Mouse (Mus musculus) midbrain, postnatal 0 days (tissue): Measurements from ENCODE around the gene Ins2. TPM values are rescaled to one million over a fixed set of nuclear protein-coding genes. Genes with fewer than 3 reads are reported as not detected.

Source experiments
- ATAC-seq: fragments of 200-750 bp; cut with Nextera tagmentation; 2 replicates; pipeline ENCODE4 v1.8.0; 2017; ENCODE audit warnings: moderate number of reproducible peaks, mild to moderate bottlenecking, moderate TSS enrichment, moderate library complexity; ENCODE audit not compliant: low FRiP score
- DNase-seq: peaks from one replicate; pipeline ENCODE4 v3.0.0-alpha.2; 2015; ENCODE audit warnings: low spot score
- H3K27ac ChIP-seq: fragments of 300-500 bp; sonication (generic); 2 replicates; pipeline ENCODE4 v1.5.1; 2014; ENCODE audit warnings: low read depth, mild to moderate bottlenecking, low read length, mixed read lengths
- H3K27me3 ChIP-seq: fragments of 300-500 bp; sonication (generic); 2 replicates; pipeline ENCODE4 v1.6.1; 2014; ENCODE audit warnings: low read length, control low read depth, mixed read lengths; ENCODE audit not compliant: insufficient read depth
- H3K36me3 ChIP-seq: fragments of 300-500 bp; sonication (generic); 2 replicates; pipeline ENCODE4 v1.6.1; 2014; ENCODE audit warnings: low read length, control low read depth, mixed read lengths; ENCODE audit not compliant: insufficient read depth
- H3K4me1 ChIP-seq: fragments of 300-500 bp; sonication (generic); 2 replicates; pipeline ENCODE4 v1.6.1; 2014; ENCODE audit warnings: mild to moderate bottlenecking, control low read depth, antibody characterized with exemption, low read length, mixed read lengths; ENCODE audit not compliant: insufficient read depth
- H3K4me2 ChIP-seq: fragments of 300-500 bp; sonication (generic); 2 replicates; pipeline ENCODE4 v1.6.1; 2014; ENCODE audit warnings: low read depth, mild to moderate bottlenecking, low read length, mixed read lengths; ENCODE audit not compliant: poor library complexity, severe bottlenecking
- H3K4me3 ChIP-seq: fragments of 300-500 bp; sonication (generic); 2 replicates; pipeline ENCODE4 v1.5.1; 2014; ENCODE audit warnings: low read depth, mild to moderate bottlenecking, low read length, moderate library complexity
- H3K9ac ChIP-seq: fragments of 300-500 bp; sonication (generic); replicated peaks from 2 replicates; pipeline ENCODE4 v1.6.1; 2014; ENCODE audit warnings: mild to moderate bottlenecking, low read length, moderate library complexity, mixed read lengths; ENCODE audit not compliant: poor library complexity, severe bottlenecking
- H3K9me3 ChIP-seq: fragments of 300-500 bp; sonication (generic); 2 replicates; pipeline ENCODE4 v1.6.1; 2016; ENCODE audit warnings: low read length, control low read depth
- CTCF ChIP-seq: IDR thresholded peaks from 2 replicates; pipeline ENCODE4 v1.5.1; 2016; ENCODE audit warnings: antibody characterized with exemption, mild to moderate bottlenecking
- WGBS: fragments of 180-500 bp; shearing (Covaris S2); extraction: QIAGEN DNeasy Blood & Tissue Kit; methylation state at CpG from one replicate; pipeline ENCODE4 v1.1.7; 2014; 5-methylcytosine and 5-hydroxymethylcytosine counted together
- microRNA counts: library from miRNA; unstranded; fragments of <30 nt; microRNA quantifications from one replicate; lab custom pipeline; 2015
- microRNA-seq: library from miRNA; unstranded; fragments of <30 nt; microRNA quantifications from one replicate; pipeline ENCODE4, GENCODE M21; 2016; ENCODE audit warnings: borderline number of aligned reads
- polyA plus RNA-seq: library from polyadenylated mRNA; unstranded; fragments of >200 nt; fragmentation: Nextera tagmentation; extraction: Ambion mirVana; gene quantifications from 2 replicates; pipeline ENCODE4 v1.2.1, GENCODE M21; 2015
- total RNA-seq: library from RNA; depleted of rRNA; stranded (reverse); fragments of >200 nt; gene quantifications from 2 replicates; pipeline ENCODE4 v1.2.3, GENCODE M21; 2014; rRNA removed

Ins2 gene
- total and polyA plus RNA-seq, 2 experiments from 2014 or later = 0.58 TPM; not detected in 1

DNA sequence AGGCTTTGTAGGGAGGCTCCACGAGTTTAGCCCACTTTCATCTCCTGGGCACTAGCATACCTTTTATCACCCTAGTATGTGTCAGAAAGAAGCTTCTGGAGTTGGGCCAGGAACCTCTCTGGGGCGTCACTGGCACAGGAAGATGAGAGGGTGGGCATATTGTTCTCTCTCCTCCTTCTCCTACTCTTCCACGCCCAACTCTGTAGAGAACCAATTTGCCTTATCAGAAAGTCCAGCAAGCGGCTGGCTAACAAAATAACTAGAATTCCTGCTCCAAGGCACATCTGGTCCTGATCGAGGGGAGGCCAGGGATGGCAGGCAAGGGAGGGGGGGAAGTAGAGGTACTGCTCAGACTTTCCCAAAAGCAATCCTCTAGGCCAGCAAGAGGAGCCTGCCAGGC lies 98.1 kb downstream of the Ins2 start:
- no peak for ATAC-seq
- Histone ChIP-seq H3K4me3 (no peak overlapping the region), H3K27me3 (no peaks in the 10 kb centered on the region), H3K9me3 (no peaks in the 10 kb centered on the region), H3K27ac (no peak overlapping the region), H3K4me2 (no peak overlapping the region), H3K36me3 (no peaks in the 10 kb centered on the region), H3K9ac (no peak overlapping the region), H3K4me1 (no peaks in the 10 kb centered on the region)
- TF ChIP-seq CTCF = no peak
- DNase-seq = no peak
- WGBS = 58% methylated on average over 5 of the region's 5 CpGs

DNA sequence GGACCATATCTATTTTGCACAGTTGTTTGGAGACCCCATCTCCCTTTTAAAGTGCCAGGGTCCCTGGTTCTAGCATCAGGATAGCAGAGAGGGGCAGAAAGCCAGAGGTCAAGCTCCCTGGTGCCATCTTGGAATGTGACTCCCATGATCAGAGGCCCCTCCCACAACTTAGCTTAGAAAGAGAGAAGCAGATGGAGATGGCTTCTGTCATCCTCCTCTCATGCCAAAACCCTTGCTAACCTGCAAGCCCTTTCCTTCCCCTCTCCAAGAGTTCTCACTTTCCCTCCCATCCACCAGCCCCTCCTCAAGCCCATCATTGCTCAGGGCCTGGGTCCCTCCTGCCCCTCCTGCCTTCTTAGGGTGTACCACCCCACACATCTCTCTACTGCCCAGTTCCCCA lies 107.0 kb downstream of the Ins2 start:
- no peaks in the 10 kb centered on the region for H3K4me1 ChIP-seq
- H3K4me3 ChIP-seq = no peak overlapping the region
- no peak overlapping the region for H3K4me2 ChIP-seq
- H3K9ac ChIP-seq = no peak overlapping the region
- DNase-seq (no peak), ATAC-seq (no peak)
- TF ChIP-seq CTCF = no peak
- no peaks in the 10 kb centered on the region for H3K36me3 ChIP-seq
- H3K27me3 ChIP-seq = no peaks in the 10 kb centered on the region
- no peak overlapping the region for H3K27ac ChIP-seq
- no peaks in the 10 kb centered on the region for H3K9me3 ChIP-seq

DNA sequence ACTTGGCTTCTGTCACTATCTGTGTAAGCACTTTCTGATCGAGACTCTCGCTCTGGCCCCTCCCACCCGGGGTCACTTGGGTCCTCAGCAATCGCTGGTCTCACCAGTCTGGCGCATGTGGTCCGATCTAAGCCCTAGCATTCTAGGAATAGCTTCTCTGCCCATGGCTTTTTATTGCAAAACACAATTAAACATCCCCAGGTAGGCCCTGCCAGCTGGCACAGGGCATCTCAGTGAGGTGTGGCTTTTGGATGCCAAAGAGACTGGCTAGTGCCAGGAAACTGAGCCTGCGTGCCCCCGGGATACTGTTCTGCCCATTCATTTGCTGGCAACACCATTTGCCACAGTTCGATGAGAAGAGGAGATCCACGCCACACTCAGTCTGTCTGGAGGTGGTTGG lies 112.5 kb downstream of the Ins2 start:
- 77% methylated on average over 10 of the region's 10 CpGs for WGBS

DNA sequence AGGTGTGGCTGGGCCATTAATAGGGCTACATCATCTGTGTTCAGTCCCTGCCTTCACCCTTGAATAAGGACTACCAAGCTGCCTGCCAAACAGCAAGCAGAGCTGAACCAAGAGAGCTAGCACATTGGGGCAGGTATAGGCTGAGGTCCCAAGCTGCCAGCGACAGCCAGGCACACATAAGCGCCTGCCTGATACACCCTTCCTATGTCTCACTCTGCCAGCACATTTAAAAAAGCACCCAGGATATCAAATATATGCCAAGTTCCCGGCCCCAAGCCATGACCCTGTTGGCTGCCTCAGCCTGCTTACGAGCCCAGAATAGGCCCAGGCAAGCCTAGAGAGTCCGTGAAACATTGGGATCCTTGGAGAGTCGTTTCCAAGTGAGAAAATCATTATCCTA lies 113.4 kb downstream of the Ins2 start:
- H3K9me3 ChIP-seq = no peaks in the 10 kb centered on the region
- no peak for TF ChIP-seq CTCF
- WGBS = 87% methylated on average over 6 of the region's 6 CpGs

More for the DNA sequence above, 112.5 kb downstream of the Ins2 start:
- no peak overlapping the region for H3K4me3 ChIP-seq
- no peaks in the 10 kb centered on the region for H3K27me3 ChIP-seq
- ATAC-seq = no peak
- no peaks in the 10 kb centered on the region for H3K36me3 ChIP-seq
- H3K9me3 ChIP-seq = no peaks in the 10 kb centered on the region
- H3K27ac ChIP-seq = no peak overlapping the region
- peak; percentile 2 for DNase-seq
- no peak for TF ChIP-seq CTCF
- no peaks in the 10 kb centered on the region for H3K4me1 ChIP-seq
- no peak overlapping the region for H3K9ac ChIP-seq
- no peak overlapping the region for H3K4me2 ChIP-seq

More for the DNA sequence above, 113.4 kb downstream of the Ins2 start:
- Histone ChIP-seq H3K4me2 (no peak overlapping the region), H3K36me3 (no peaks in the 10 kb centered on the region), H3K27me3 (no peaks in the 10 kb centered on the region), H3K9ac (no peak overlapping the region), H3K4me1 (no peaks in the 10 kb centered on the region), H3K4me3 (no peak overlapping the region), H3K27ac (no peak overlapping the region)
- ATAC-seq = no peak
- no peak for DNase-seq

MicroRNAs encoded within 50 kb of the gene (microRNA counts, 519-probe panel; counts per million panel counts)
- 528 counts per million, percentile 58 among the panel's probes with 10 or more counts for microRNA mmu-miR-483 (lab: Ali Mortazavi, UCI)

Small RNA genes lying within 50 kb of the gene (microRNA-seq; reads per million reads assigned to microRNA genes)
- gene Mir483 = 242 reads per million, percentile 57 among the genes with 10 or more reads in this experiment

Other genes starting within 250 kb of the Ins2 start
- 1.3 and 1.5 TPM in 2 replicates for gene Tnnt3, start 244.5 kb downstream of the Ins2 start, total RNA-seq
- 2.0 and 3.1 TPM in 2 replicates for gene Tnnt3, start 244.5 kb downstream of the Ins2 start, polyA plus RNA-seq
- 56.3 and 60.8 TPM in 2 replicates for gene Mrpl23, start 210.7 kb downstream of the Ins2 start, total RNA-seq
- gene Mrpl23, start 210.7 kb downstream of the Ins2 start, polyA plus RNA-seq = 24.6 and 30.1 TPM in 2 replicates
- gene Igf2, start 76.6 kb downstream of the Ins2 start, total RNA-seq = 369 and 380 TPM in 2 replicates
- gene Igf2, start 76.6 kb downstream of the Ins2 start, polyA plus RNA-seq = 195 and 213 TPM in 2 replicates
- not detected in 2 replicates for gene Gm49394, start 73.4 kb downstream of the Ins2 start, total RNA-seq
- not detected in 2 replicates for gene Gm49394, start 73.4 kb downstream of the Ins2 start, polyA plus RNA-seq
- gene Th, start 187.7 kb upstream of the Ins2 start, total RNA-seq = 23.8 and 27.1 TPM in 2 replicates
- gene Th, start 187.7 kb upstream of the Ins2 start, polyA plus RNA-seq = 26.2 and 35.0 TPM in 2 replicates
- 1.1 TPM in 1 of 2 replicates, not detected in the other for gene Ascl2, start 225.9 kb upstream of the Ins2 start, total RNA-seq
- gene Ascl2, start 225.9 kb upstream of the Ins2 start, polyA plus RNA-seq = 0.43 and 0.50 TPM in 2 replicates